Mouse (Mus musculus): ENCODE measurements around the gene Tpgs1. TPM values are rescaled to one million over a fixed set of nuclear protein-coding genes. Genes with fewer than 3 reads are reported as not detected.

The Tpgs1 gene
- total and polyA plus RNA-seq, 2 experiments from 2014 or later: 64.2 to 128 TPM

- peak overlapping the region; percentile 93 for H3K4me2 ChIP-seq (ENCODE audit: low read depth)
- ATAC-seq: peak; percentile 53
Observed at GRCm38 (mm10) chr10:79716988-79717355, 47.8 kb downstream of the Tpgs1 start.

GRCm38 (mm10) chr10:79717640-79718357 is 48.6 kb downstream of the Tpgs1 start:
- peaks cover 12% of the 10 kb centered on the region for H3K27me3 ChIP-seq (ENCODE audit: insufficient read depth, low read length)
- H3K4me2 ChIP-seq (ENCODE audit: low read depth): peak overlapping the region; percentile 93
- no peaks in the 10 kb centered on the region for H3K9me3 ChIP-seq (ENCODE audit: low read length)
- no peak overlapping the region for H3K27ac ChIP-seq (ENCODE audit: low read depth, low read length)
- TF ChIP-seq CTCF (IDR thresholded peaks at IDR 0.05; ENCODE audit: low read depth): no peak
- ATAC-seq: peak; percentile 32; the same call in 1 of the 2 replicates
- peak overlapping the region; percentile 79 for H3K4me3 ChIP-seq (ENCODE audit: low read depth, low read length)
- peak; percentile 47 for DNase-seq
- H3K9ac ChIP-seq: peak overlapping the region; percentile 72
- WGBS: 5% methylated on average over 43 of the region's 43 CpGs
- peaks cover 12% of the 10 kb centered on the region for H3K4me1 ChIP-seq (ENCODE audit: insufficient read depth)
- H3K36me3 ChIP-seq (ENCODE audit: insufficient read depth): no peaks in the 10 kb centered on the region

More at GRCm38 (mm10) chr10:79716988-79717355, 47.8 kb downstream of the Tpgs1 start:
- no peaks in the 10 kb centered on the region for H3K9me3 ChIP-seq (ENCODE audit: low read length)
- no peak for TF ChIP-seq CTCF (IDR thresholded peaks at IDR 0.05; ENCODE audit: low read depth)
- peaks cover 12% of the 10 kb centered on the region for H3K27me3 ChIP-seq (ENCODE audit: insufficient read depth, low read length)
- H3K36me3 ChIP-seq (ENCODE audit: insufficient read depth): peaks cover under 1% of the 10 kb centered on the region
- peak overlapping the region; percentile 72 for H3K9ac ChIP-seq
- peak; percentile 52 for DNase-seq
- H3K27ac ChIP-seq (ENCODE audit: low read depth, low read length): peak overlapping the region; percentile 62
- WGBS: 4% methylated on average over 41 of the region's 44 CpGs
- H3K4me1 ChIP-seq (ENCODE audit: insufficient read depth): peaks cover 12% of the 10 kb centered on the region
- H3K4me3 ChIP-seq (ENCODE audit: low read depth, low read length): peak overlapping the region; percentile 79

- no peak overlapping the region for H3K9ac ChIP-seq
- H3K27ac ChIP-seq (ENCODE audit: low read depth, low read length): no peak overlapping the region
- peaks cover 9% of the 10 kb centered on the region for H3K4me1 ChIP-seq (ENCODE audit: insufficient read depth)
- no peaks in the 10 kb centered on the region for H3K9me3 ChIP-seq (ENCODE audit: low read length)
- no peak for ATAC-seq
- no peak for TF ChIP-seq CTCF (IDR thresholded peaks at IDR 0.05; ENCODE audit: low read depth)
- DNase-seq: no peak
- H3K36me3 ChIP-seq (ENCODE audit: insufficient read depth): peaks cover 4% of the 10 kb centered on the region; the same call in 1 of the 2 replicates
- H3K4me2 ChIP-seq (ENCODE audit: low read depth): no peak overlapping the region
- H3K27me3 ChIP-seq (ENCODE audit: insufficient read depth, low read length): peaks cover 2% of the 10 kb centered on the region; the same call in 1 of the 2 replicates
- 72% methylated on average over 5 of the region's 5 CpGs for WGBS
- H3K4me3 ChIP-seq (ENCODE audit: low read depth, low read length): no peak overlapping the region
Observed at GRCm38 (mm10) chr10:79721089-79721488, 51.9 kb downstream of the Tpgs1 start.

GRCm38 (mm10) chr10:79723047-79723446 is 53.9 kb downstream of the Tpgs1 start:
- H3K27me3 ChIP-seq (ENCODE audit: insufficient read depth, low read length): no peaks in the 10 kb centered on the region; the same call in 1 of the 2 replicates
- ATAC-seq (peak; percentile 48), DNase-seq (no peak)
- H3K4me1 ChIP-seq (ENCODE audit: insufficient read depth): peaks cover under 1% of the 10 kb centered on the region; the same call in 1 of the 2 replicates
- WGBS: 54% methylated on average over 6 of the region's 6 CpGs
- no peak for TF ChIP-seq CTCF (IDR thresholded peaks at IDR 0.05; ENCODE audit: low read depth)
- H3K36me3 ChIP-seq (ENCODE audit: insufficient read depth): peaks cover 4% of the 10 kb centered on the region; the same call in 1 of the 2 replicates
- H3K9ac ChIP-seq: no peak overlapping the region
- H3K9me3 ChIP-seq (ENCODE audit: low read length): no peaks in the 10 kb centered on the region
- H3K4me2 ChIP-seq (ENCODE audit: low read depth): no peak overlapping the region
- H3K4me3 ChIP-seq (ENCODE audit: low read depth, low read length): no peak overlapping the region
- H3K27ac ChIP-seq (ENCODE audit: low read depth, low read length): no peak overlapping the region

- peaks cover 4% of the 10 kb centered on the region; the same call in 1 of the 2 replicates for H3K36me3 ChIP-seq (ENCODE audit: insufficient read depth)
- no peaks in the 10 kb centered on the region for H3K27me3 ChIP-seq (ENCODE audit: insufficient read depth, low read length)
- WGBS: 89% methylated on average over 7 of the region's 7 CpGs
- H3K4me1 ChIP-seq (ENCODE audit: insufficient read depth): no peaks in the 10 kb centered on the region
- DNase-seq (no peak), ATAC-seq (no peak)
- no peaks in the 10 kb centered on the region for H3K9me3 ChIP-seq (ENCODE audit: low read length)
- no peak overlapping the region for H3K27ac ChIP-seq (ENCODE audit: low read depth, low read length)
- no peak overlapping the region for H3K4me2 ChIP-seq (ENCODE audit: low read depth)
- no peak for TF ChIP-seq CTCF (IDR thresholded peaks at IDR 0.05; ENCODE audit: low read depth)
- H3K4me3 ChIP-seq (ENCODE audit: low read depth, low read length): no peak overlapping the region
- no peak overlapping the region for H3K9ac ChIP-seq
Observed at GRCm38 (mm10) chr10:79723692-79724091, 54.5 kb downstream of the Tpgs1 start.

Other genes starting within 250 kb of the Tpgs1 start
- not detected in 2 replicates for gene Vmn2r83, start 200.6 kb upstream of the Tpgs1 start, total RNA-seq (2014; rRNA removed)
- not detected in 2 replicates for gene Vmn2r83, start 200.6 kb upstream of the Tpgs1 start, polyA plus RNA-seq (2015; fragmentation: Nextera tagmentation; extraction: Ambion mirVana)
- gene Plpp2, start 135.6 kb upstream of the Tpgs1 start, total RNA-seq (2014; rRNA removed): 18.5 and 24.1 TPM in 2 replicates
- 11.0 and 13.1 TPM in 2 replicates for gene Plpp2, start 135.6 kb upstream of the Tpgs1 start, polyA plus RNA-seq (2015; fragmentation: Nextera tagmentation; extraction: Ambion mirVana)
- 70.0 and 73.0 TPM in 2 replicates for gene Mier2, start 114.2 kb upstream of the Tpgs1 start, total RNA-seq (2014; rRNA removed)
- gene Mier2, start 114.2 kb upstream of the Tpgs1 start, polyA plus RNA-seq (2015; fragmentation: Nextera tagmentation; extraction: Ambion mirVana): 37.5 and 38.6 TPM in 2 replicates
- not detected in 2 replicates for gene Theg, start 82.0 kb upstream of the Tpgs1 start, total RNA-seq (2014; rRNA removed)
- gene Theg, start 82.0 kb upstream of the Tpgs1 start, polyA plus RNA-seq (2015; fragmentation: Nextera tagmentation; extraction: Ambion mirVana): not detected in 2 replicates
- 22.2 and 26.7 TPM in 2 replicates for gene C2cd4c, start 55.3 kb upstream of the Tpgs1 start, total RNA-seq (2014; rRNA removed)
- 0.65 and 0.69 TPM in 2 replicates for gene C2cd4c, start 55.3 kb upstream of the Tpgs1 start, polyA plus RNA-seq (2015; fragmentation: Nextera tagmentation; extraction: Ambion mirVana)
- gene Shc2, start 31.5 kb upstream of the Tpgs1 start, total RNA-seq (2014; rRNA removed): 45.3 and 54.7 TPM in 2 replicates
- 11.3 and 16.9 TPM in 2 replicates for gene Shc2, start 31.5 kb upstream of the Tpgs1 start, polyA plus RNA-seq (2015; fragmentation: Nextera tagmentation; extraction: Ambion mirVana)
- gene Odf3l2, start 23.6 kb upstream of the Tpgs1 start, total RNA-seq (2014; rRNA removed): 0.38 and 0.52 TPM in 2 replicates
- 0.44 and 0.81 TPM in 2 replicates for gene Odf3l2, start 23.6 kb upstream of the Tpgs1 start, polyA plus RNA-seq (2015; fragmentation: Nextera tagmentation; extraction: Ambion mirVana)
- gene Madcam1, start 4.8 kb upstream of the Tpgs1 start, total RNA-seq (2014; rRNA removed): 0.38 and 0.95 TPM in 2 replicates
- gene Madcam1, start 4.8 kb upstream of the Tpgs1 start, polyA plus RNA-seq (2015; fragmentation: Nextera tagmentation; extraction: Ambion mirVana): 0.67 and 0.70 TPM in 2 replicates
- 61.9 and 69.9 TPM in 2 replicates for gene Cdc34, start 12.8 kb downstream of the Tpgs1 start, total RNA-seq (2014; rRNA removed)
- 67.9 and 76.5 TPM in 2 replicates for gene Cdc34, start 12.8 kb downstream of the Tpgs1 start, polyA plus RNA-seq (2015; fragmentation: Nextera tagmentation; extraction: Ambion mirVana)
- 2.5 and 3.3 TPM in 2 replicates for gene Gzmm, start 19.7 kb downstream of the Tpgs1 start, total RNA-seq (2014; rRNA removed)
- gene Gzmm, start 19.7 kb downstream of the Tpgs1 start, polyA plus RNA-seq (2015; fragmentation: Nextera tagmentation; extraction: Ambion mirVana): 1.1 and 1.3 TPM in 2 replicates
- 960 and 1,112 TPM in 2 replicates for gene Bsg, start 35.1 kb downstream of the Tpgs1 start, total RNA-seq (2014; rRNA removed)
- gene Bsg, start 35.1 kb downstream of the Tpgs1 start, polyA plus RNA-seq (2015; fragmentation: Nextera tagmentation; extraction: Ambion mirVana): 1,015 and 1,046 TPM in 2 replicates
- 28.0 and 34.5 TPM in 2 replicates for gene Hcn2, start 47.3 kb downstream of the Tpgs1 start, total RNA-seq (2014; rRNA removed)
- 3.6 and 4.7 TPM in 2 replicates for gene Hcn2, start 47.3 kb downstream of the Tpgs1 start, polyA plus RNA-seq (2015; fragmentation: Nextera tagmentation; extraction: Ambion mirVana)
- 27.8 and 34.9 TPM in 2 replicates for gene Polrmt, start 77.2 kb downstream of the Tpgs1 start, total RNA-seq (2014; rRNA removed)
- gene Polrmt, start 77.2 kb downstream of the Tpgs1 start, polyA plus RNA-seq (2015; fragmentation: Nextera tagmentation; extraction: Ambion mirVana): 27.3 and 30.2 TPM in 2 replicates
- 0.62 and 1.0 TPM in 2 replicates for gene Fgf22, start 85.7 kb downstream of the Tpgs1 start, total RNA-seq (2014; rRNA removed)
- gene Fgf22, start 85.7 kb downstream of the Tpgs1 start, polyA plus RNA-seq (2015; fragmentation: Nextera tagmentation; extraction: Ambion mirVana): 0.99 and 1.7 TPM in 2 replicates
- 54.1 and 88.3 TPM in 2 replicates for gene Rnf126, start 97.6 kb downstream of the Tpgs1 start, total RNA-seq (2014; rRNA removed)
- 131 and 143 TPM in 2 replicates for gene Rnf126, start 97.6 kb downstream of the Tpgs1 start, polyA plus RNA-seq (2015; fragmentation: Nextera tagmentation; extraction: Ambion mirVana)
- 2.1 and 4.5 TPM in 2 replicates for gene Fstl3, start 107.9 kb downstream of the Tpgs1 start, total RNA-seq (2014; rRNA removed)
- 1.7 and 2.8 TPM in 2 replicates for gene Fstl3, start 107.9 kb downstream of the Tpgs1 start, polyA plus RNA-seq (2015; fragmentation: Nextera tagmentation; extraction: Ambion mirVana)
- 0.31 TPM in 1 of 2 replicates, not detected in the other for gene Prss57, start 121.6 kb downstream of the Tpgs1 start, total RNA-seq (2014; rRNA removed)
- gene Prss57, start 121.6 kb downstream of the Tpgs1 start, polyA plus RNA-seq (2015; fragmentation: Nextera tagmentation; extraction: Ambion mirVana): 0.35 and 0.67 TPM in 2 replicates
- gene Palm, start 124.2 kb downstream of the Tpgs1 start, total RNA-seq (2014; rRNA removed): 154 and 178 TPM in 2 replicates
- 351 and 365 TPM in 2 replicates for gene Palm, start 124.2 kb downstream of the Tpgs1 start, polyA plus RNA-seq (2015; fragmentation: Nextera tagmentation; extraction: Ambion mirVana)
- gene Misp, start 151.6 kb downstream of the Tpgs1 start, total RNA-seq (2014; rRNA removed): 0.24 and 0.77 TPM in 2 replicates
- 0.09 and 0.41 TPM in 2 replicates for gene Misp, start 151.6 kb downstream of the Tpgs1 start, polyA plus RNA-seq (2015; fragmentation: Nextera tagmentation; extraction: Ambion mirVana)
- 92.9 and 97.3 TPM in 2 replicates for gene Ptbp1, start 185.1 kb downstream of the Tpgs1 start, total RNA-seq (2014; rRNA removed)
- gene Ptbp1, start 185.1 kb downstream of the Tpgs1 start, polyA plus RNA-seq (2015; fragmentation: Nextera tagmentation; extraction: Ambion mirVana): 53.7 and 55.7 TPM in 2 replicates
- 4.9 and 7.8 TPM in 2 replicates for gene Prtn3, start 205.1 kb downstream of the Tpgs1 start, total RNA-seq (2014; rRNA removed)
- gene Prtn3, start 205.1 kb downstream of the Tpgs1 start, polyA plus RNA-seq (2015; fragmentation: Nextera tagmentation; extraction: Ambion mirVana): 14.9 and 15.4 TPM in 2 replicates
- gene Plppr3, start 205.3 kb downstream of the Tpgs1 start, total RNA-seq (2014; rRNA removed): 427 and 473 TPM in 2 replicates
- 309 and 328 TPM in 2 replicates for gene Plppr3, start 205.3 kb downstream of the Tpgs1 start, polyA plus RNA-seq (2015; fragmentation: Nextera tagmentation; extraction: Ambion mirVana)
- gene Elane, start 216.9 kb downstream of the Tpgs1 start, total RNA-seq (2014; rRNA removed): not detected in 2 replicates
- gene Elane, start 216.9 kb downstream of the Tpgs1 start, polyA plus RNA-seq (2015; fragmentation: Nextera tagmentation; extraction: Ambion mirVana): 0.15 TPM in 1 of 2 replicates, not detected in the other
- gene Cfd, start 221.5 kb downstream of the Tpgs1 start, total RNA-seq (2014; rRNA removed): not detected in 2 replicates
- gene Cfd, start 221.5 kb downstream of the Tpgs1 start, polyA plus RNA-seq (2015; fragmentation: Nextera tagmentation; extraction: Ambion mirVana): not detected in 2 replicates
- 47.0 and 60.9 TPM in 2 replicates for gene Med16, start 239.6 kb downstream of the Tpgs1 start, total RNA-seq (2014; rRNA removed)
- 46.1 and 56.0 TPM in 2 replicates for gene Med16, start 239.6 kb downstream of the Tpgs1 start, polyA plus RNA-seq (2015; fragmentation: Nextera tagmentation; extraction: Ambion mirVana)
- gene Gm26602, start 241.5 kb downstream of the Tpgs1 start, total RNA-seq (2014; rRNA removed): not detected in 2 replicates
- 34.4 and 39.2 TPM in 2 replicates for gene Gm26602, start 241.5 kb downstream of the Tpgs1 start, polyA plus RNA-seq (2015; fragmentation: Nextera tagmentation; extraction: Ambion mirVana)
- 4.2 and 5.4 TPM in 2 replicates for gene Kiss1r, start 247.6 kb downstream of the Tpgs1 start, total RNA-seq (2014; rRNA removed)
- 3.4 and 3.6 TPM in 2 replicates for gene Kiss1r, start 247.6 kb downstream of the Tpgs1 start, polyA plus RNA-seq (2015; fragmentation: Nextera tagmentation; extraction: Ambion mirVana)

All from forebrain, postnatal 0 days (tissue).